Mouse (Mus musculus) induced T-regulatory cell, adult 2 months (primary cell): ENCODE measurements around the gene Olfr545.
A peak's percentile ranks its signal among the peaks of the same experiment; 100 is the strongest.
"Not testable (repeated sequence)": the region's sequence is repeated elsewhere in the genome, so short reads cannot be mapped to it uniquely, and the experiment has no call there.

Experiments used
- DNase-seq: peaks from one replicate; pipeline ENCODE4 v3.0.0-alpha.2; 2012; ENCODE audit warnings: low read depth

The Olfr545 gene

DNA sequence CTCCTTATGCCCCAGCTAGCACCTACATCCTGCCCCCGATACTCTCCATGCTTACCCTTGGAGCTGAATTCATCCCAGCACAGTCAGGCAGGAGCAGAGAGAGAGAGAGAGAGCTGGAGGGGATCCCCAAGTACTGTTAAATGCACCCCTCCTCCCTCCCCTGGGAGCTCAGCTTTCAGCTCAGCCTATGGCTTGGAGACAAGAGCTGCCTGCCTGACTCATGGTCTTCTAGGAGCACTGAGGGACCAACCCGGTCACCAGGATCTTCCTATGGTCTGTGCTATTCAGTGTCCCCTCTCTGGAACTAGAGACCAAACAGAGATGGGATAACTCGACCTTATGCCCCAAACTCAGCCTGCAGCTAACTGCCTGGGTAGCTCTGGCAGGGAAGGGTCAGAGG, at the start of gene Olfr545:
Gene Olfr545, minus strand, starts transcription at position 101 of the 400 bp plus-strand sequence.
- DNase-seq = no peak

DNA sequence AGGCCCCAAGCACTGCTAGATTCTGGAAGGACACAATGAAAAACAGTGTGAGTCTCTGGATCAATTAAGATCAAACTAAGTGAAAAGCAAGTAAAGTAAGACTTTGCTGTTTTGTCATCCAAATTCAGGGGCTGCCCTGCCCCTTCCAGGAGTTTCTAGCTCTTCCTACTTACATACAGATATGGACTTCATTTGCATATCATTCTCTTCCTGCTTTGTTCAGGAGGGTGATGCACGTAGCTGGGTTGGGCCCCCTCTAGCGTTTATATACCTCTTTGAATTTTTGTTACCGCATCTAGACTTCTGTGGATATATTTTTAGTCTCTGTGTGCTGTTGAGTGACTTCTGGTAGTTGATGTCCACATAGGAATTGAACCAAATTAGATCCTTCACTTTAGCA, 41.9 kb upstream of the Olfr545 start:
- DNase-seq = peak; percentile 53

DNA sequence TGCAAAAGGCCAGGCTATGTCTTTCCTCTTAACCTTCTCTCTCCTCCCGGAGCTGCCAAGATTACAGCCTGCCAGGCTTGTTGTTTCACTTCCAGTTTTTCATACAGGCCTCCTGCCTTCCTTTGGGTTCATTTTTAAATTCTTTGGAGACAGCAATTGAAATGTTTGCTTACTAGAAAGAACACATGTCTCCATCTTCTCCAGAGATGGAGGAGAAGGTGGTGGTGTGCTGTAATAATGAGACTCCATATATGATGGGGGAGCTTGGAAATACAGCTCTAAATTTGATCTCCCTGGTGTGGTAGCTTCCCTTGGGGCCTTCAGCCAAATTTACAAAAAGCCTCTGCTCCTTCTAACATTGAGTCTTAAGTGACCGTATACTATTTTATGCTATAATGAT, 41.2 kb upstream of the Olfr545 start, which contains the start of gene Olfr548-ps1:
Gene Olfr548-ps1, plus strand, starts transcription at position 301 of the 400 bp plus-strand sequence.
- no peak for DNase-seq

DNA sequence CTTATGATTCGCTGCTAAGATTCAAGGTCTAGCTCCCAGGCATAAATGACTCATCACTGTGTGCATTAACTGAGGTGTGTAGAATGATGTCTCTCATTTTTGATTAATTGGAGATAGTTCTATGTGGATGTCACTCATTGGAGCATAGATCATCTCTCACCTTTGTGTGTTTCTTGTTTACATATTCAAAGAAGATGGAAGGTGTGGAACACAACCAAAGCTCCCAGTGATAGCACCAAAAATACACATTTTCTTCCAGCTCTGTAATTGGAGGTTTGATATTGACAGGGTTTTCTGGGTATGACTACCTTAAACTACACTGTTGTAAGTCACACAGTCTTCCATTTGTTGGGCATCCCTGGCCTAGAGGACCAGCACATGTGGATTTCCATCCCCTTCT, 35.1 kb upstream of the Olfr545 start, which contains the start of gene Olfr547:
Gene Olfr547, plus strand, starts transcription at position 301 of the 400 bp plus-strand sequence.
- DNase-seq = no peak

GRCm38 (mm10) chr7:102529052-102529451, 29.7 kb upstream of the Olfr545 start:
- peak; percentile 73 for DNase-seq

DNA sequence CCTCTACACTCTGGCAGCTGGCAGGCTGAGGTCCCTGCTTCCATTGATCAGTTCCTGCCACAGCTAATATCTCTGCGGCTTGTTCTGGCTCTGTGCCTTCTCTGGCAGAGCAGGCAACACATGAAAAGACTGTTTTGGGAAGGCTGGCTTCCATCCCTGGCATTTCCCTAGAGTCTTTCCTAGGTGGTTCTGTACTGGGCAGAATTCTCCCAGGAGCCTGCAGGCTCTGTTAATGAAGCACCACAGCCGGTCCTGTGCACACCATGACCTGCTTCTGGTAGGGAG, 17.6 kb upstream of the Olfr545 start:
- DNase-seq = no peak

- no peak for DNase-seq
Measured at GRCm38 (mm10) chr7:102516261-102517050, 17.1 kb upstream of the Olfr545 start.

DNA sequence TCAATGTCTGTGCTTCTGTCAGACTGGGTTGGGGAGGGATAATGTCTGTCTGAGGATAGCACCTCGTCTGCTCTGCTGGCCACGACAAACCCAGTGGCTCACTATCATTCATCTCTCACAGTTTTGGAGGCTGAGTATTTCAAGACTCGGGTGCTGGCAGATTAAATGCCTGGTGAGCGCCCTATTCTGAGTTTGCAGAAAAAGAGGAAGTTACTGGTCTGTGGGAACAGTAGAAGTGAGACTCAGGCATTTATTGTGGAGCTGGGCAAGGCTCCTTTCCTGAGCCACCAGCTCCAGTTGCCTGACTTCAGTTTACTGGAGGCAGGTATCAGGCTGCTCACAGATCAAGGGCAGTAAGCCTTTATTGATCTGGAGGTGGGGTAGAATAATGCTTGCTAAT, 14.8 kb upstream of the Olfr545 start:
- no peak for DNase-seq

DNA sequence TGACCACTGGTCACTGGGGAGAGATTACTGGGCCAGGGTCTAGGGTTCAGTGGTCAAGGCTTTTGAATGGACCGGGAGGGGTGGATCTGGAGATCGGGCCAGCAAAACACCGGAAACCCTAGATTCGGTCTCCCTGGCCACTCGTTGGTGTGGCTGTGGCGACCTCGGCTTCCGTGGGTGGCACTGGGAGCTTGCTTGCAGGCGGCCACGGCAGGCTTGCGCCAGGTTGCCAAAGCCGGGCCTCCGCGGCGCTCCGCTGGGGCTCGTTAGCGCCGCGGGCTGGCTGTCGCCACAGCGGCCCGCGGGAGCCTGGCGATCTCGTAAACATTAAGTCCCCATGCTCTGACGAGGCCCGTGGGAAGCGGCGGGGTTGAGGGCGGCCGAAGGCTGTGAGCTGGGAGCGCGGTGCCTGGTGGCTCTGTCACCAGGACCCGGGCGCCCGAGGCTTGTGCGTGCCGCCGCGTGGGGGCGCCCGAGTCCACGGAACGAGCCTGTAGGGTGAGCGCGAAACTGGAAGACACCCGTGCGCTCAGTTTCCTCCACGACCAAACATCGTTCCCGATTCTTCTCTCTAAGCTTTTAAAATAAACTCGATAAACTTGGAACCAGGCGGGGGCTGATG, 13.6 kb upstream of the Olfr545 start:
- peak; percentile 88 for DNase-seq

DNA sequence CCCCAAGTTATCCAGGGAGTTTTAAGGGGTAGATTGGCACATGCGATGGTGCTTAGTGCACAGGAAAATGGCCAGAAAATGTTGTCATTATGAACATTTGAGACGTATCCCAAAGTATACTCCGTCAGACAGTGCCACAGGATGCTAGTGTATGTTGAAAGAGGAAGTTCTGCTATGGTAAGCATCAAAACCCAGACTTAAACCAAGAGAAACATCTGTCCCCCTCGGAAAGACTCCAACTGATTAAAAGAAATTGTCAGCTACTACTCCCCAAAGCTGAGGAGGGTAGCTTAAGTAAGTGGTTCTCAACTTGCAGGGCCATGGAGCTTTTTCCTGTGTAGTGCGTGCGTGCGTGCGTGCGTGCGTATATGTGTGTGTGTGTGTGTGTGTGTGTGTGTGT, 12.6 kb upstream of the Olfr545 start:
- no peak for DNase-seq

DNA sequence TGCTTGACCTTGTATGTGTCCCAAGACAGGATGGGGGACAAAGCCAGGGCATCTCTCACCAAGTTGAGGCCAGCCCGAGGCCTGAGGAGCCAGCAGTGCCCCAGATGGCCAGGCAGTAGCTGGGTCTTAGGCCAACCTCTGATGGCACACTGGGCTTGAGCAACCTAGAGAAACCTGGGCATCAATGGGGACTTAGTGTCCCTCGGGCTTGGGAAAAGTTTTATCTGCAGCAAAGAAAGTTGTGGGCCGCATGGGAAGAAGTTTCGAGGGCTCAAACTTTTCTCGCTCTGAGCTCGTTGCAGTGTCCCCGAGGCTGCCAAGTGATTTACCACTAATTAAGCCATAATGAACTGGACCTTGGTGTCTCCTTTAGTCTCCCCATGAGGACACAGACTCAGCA, 10.4 kb upstream of the Olfr545 start:
- DNase-seq = no peak

DNA sequence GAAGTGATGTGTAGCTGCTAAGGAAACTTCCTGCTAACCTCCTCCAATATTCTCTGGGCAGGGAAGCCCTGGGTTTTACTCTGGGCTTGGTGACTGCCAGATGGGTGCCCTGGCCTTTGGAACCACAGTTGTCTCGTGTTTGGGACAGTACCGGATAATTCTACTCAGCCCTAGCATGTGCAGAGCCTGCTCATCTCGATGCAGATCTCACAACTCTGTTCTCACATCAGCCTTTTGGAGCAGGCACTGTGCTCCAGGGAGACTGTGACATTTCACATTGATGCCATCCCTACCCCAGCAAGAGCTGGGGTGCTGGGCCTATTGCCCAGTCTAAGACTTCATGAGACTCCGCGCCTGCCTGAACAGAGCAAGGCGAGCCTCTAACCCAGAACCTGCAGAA, 9.3 kb upstream of the Olfr545 start:
- no peak for DNase-seq

- no peak for DNase-seq
Measured at GRCm38 (mm10) chr7:102508066-102508465, 8.7 kb upstream of the Olfr545 start.

- peak; percentile 85 for DNase-seq
Measured at GRCm38 (mm10) chr7:102506848-102507247, 7.5 kb upstream of the Olfr545 start.

- DNase-seq = no peak
Measured at GRCm38 (mm10) chr7:102501986-102502385, 2.6 kb upstream of the Olfr545 start.

DNA sequence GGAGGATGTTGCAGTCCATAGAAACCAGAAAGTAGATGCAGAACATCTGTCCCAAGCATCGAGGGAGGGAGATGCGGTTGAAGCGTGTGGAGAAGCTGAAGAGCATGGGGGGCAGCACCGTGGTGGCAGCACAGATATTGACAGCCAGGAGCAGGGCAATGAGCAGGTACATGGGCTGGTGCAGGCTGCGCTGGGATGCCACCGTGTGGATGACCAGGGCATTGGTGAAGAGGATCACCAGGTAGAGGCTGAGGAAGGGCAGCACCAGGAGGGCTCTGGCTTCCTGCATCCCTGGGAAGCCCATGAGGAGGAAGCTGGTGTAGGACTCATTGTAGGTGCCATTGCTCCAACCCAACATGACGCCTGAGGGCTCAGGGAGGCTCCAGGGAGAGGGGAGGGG, 5.0 kb downstream of the Olfr545 start:
- not testable (repeated sequence) for DNase-seq

GRCm38 (mm10) chr7:102488161-102488560, 11.2 kb downstream of the Olfr545 start, which contains the start of gene Olfr544:
TSS of gene Olfr544 (minus strand) at chr7:102488313.
- no peak for DNase-seq

DNA sequence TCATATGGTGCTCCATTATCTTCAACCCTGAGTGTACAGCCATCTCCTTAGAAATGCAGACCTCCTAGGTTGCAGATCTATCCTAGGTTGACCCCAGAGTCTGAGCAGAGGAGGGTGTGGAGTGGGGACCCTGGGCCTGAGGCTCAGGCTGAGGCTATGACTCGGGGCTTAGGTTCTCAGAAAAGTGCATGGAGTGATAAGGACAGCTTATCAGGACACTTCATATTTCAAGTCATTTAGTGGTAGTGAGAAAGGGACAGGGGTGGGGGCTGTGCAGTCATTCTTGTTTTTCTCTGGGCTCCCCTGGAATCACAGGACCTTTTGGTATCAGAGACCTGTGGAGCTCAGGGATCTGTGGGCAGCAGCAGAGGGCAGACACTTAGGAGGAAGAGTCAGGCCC, 13.3 kb downstream of the Olfr545 start:
- no peak for DNase-seq

DNA sequence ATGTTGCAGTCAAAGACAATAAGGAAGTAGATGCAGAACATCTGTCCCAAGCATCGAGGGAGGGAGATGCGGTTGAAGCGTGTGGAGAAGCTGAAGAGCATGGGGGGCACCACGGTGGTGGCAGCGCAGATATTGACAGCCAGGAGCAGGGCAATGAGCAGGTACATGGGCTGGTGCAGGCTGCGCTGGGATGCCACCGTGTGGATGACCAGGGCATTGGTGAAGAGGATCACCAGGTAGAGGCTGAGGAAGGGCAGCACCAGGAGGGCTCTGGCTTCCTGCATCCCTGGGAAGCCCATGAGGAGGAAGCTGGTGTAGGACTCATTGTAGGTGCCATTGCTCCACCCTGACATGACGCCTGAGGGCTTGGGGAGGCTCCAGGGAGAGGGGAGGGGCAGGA, 14.6 kb downstream of the Olfr545 start:
- not testable (repeated sequence) for DNase-seq

DNA sequence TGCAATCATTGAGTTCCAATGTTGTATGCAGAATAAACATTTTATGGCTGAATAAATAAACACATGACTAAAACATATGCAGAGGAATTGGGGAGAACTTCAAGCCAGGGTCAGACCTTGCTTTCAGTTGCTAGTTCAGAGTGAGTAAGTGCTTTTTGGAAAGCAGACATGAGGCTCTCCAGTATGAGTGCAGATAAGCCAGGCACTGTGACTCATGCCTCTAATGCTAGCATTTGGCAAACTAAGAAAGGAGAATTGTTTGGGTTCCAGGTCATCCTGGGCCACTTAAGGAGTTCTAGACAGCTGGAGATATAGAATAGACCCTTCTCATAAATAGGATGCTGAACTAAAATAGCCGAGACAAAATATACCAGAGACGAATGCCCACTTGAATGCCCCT, 15.7 kb downstream of the Olfr545 start:
- no peak for DNase-seq

- DNase-seq = no peak
Measured at GRCm38 (mm10) chr7:102481579-102481978, 17.8 kb downstream of the Olfr545 start, which contains the start of gene Olfr543. TSS of gene Olfr543 (minus strand) at chr7:102481679.

- DNase-seq = no peak
Measured at GRCm38 (mm10) chr7:102480821-102481220, 18.6 kb downstream of the Olfr545 start.

- no peak for DNase-seq
Measured at GRCm38 (mm10) chr7:102479368-102480078, 19.9 kb downstream of the Olfr545 start.
